Mouse (Mus musculus): ENCODE data around the gene Hypm. TPM values are rescaled to one million over a fixed set of nuclear protein-coding genes. Genes with fewer than 3 reads are reported as not detected.

The Hypm gene
- total RNA-seq (2021), result not detected
- long read RNA-seq, experiment 1, result 0 reads
- long read RNA-seq, experiment 2, result 0 reads

DNA sequence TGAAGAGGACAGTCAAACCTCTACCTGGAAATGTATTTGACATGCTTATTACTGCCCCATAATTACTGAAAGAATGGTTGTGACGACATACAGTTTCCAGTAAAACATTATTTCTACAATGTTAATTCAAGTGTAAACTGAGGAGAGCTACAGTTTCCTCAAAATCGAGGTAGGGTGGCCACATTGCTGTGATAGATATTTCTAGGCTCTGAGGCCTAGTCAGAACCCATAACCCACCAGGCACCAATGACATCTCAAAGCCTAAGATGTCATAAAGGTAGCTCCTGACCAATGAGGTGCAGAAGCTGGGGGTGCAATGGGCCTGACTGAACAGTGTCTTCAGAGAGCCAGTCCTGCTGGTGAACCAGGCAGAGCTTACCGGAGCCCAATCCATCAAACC lies at the start of gene Hypm:
TSS of gene Hypm (plus strand) at position 301 of the 400 bp plus-strand sequence.
- no peak for DNase-seq

DNA sequence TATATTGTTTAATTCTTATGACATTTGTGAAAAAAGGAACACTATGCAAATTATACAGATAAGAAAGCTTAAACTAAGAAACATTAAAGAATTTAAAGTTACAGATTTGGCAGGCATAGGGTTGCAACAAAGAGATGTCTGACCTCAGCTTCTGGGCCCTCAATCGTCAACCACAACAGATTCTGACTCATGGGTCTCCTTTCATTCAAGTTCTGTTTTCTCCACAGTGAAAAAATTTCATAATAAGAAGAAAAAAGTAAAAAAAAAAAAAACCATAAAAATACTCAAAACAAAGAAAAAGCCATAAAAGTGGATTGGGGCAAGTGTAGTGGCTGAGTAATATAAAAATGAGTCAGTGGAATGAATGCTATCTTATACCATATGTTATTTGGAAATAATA lies 36.6 kb upstream of the Hypm start:
- no peak for DNase-seq

DNA sequence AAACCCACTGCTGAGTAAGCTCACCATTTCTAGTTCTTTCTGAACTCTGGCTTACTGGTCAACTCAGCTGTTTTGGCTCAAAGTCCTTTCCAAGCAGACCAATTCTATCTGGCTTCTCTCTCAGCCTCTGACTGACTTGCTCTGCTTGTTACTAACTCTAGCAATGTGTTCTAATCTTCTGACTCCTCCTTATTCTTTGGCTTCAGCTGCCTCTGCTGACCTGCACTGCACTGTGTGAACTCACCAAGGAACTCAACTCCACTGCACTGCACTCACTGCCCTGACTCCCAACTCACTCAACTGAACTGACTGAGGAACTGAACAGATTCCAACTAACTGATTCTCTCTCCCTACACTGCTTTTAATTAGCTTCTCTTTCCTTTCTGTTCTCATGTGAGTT lies 34.3 kb upstream of the Hypm start:
- no peak for DNase-seq

DNA sequence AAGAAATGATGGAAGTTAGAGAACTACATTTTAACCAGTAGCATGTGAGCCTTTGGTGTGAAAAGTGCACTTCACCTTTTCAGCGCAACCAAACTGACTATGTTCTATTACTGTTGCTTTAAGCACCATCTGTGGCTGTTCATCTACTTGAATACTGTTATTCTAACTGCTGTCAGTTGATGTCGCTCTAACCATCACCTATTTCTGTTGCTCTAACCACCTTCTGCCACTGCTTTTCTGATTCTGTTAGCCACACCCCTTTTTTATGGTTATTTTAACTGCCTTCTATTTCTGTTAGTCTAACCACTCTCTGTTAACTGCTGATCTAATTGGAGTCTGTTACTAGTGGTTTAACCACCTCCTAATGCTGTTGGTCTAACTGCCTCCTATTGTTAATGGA lies 11.9 kb upstream of the Hypm start:
- DNase-seq, result no peak

DNA sequence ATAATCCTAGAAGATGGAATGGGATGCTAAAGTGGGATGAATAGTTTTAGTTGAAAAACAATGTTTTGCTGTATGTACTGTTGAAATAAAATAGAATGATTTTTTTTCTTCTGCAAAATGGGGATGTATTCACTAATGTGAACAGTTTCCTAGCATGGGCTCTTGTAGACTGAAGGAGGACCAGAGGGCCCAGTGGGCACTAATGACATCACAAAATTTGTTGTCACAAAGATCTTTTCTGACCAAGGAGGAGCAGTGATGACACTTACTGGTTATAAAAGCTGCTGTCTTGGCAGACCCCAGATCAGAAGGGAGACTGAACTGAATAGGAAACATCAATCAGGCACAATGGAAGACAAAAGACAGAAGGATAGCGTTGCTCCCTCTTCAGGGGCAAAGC lies 2.7 kb downstream of the Hypm start, which contains the start of gene H2al3:
TSS of gene H2al3 (plus strand) at position 301 of the 400 bp plus-strand sequence.
- no peak for DNase-seq

DNA sequence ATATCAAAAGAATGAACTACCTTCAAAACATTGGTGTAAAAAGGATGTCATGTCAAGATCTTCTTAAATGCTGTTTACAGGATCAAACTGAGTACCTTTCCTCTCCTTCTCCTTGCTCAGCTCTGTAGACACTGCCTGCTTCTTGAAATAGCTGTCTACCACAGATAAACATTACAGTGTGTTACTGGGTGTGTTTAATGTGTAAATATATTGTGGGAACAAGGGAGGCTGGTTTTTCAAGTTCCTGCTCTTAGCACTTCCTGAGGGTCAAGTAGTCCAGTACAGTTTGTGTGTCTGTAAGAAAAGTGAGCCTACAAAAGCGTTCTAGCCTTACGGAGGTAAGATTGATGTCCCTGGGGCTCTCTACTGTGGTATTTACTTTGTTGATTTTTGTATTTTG lies 15.1 kb downstream of the Hypm start:
- DNase-seq, result no peak

DNA sequence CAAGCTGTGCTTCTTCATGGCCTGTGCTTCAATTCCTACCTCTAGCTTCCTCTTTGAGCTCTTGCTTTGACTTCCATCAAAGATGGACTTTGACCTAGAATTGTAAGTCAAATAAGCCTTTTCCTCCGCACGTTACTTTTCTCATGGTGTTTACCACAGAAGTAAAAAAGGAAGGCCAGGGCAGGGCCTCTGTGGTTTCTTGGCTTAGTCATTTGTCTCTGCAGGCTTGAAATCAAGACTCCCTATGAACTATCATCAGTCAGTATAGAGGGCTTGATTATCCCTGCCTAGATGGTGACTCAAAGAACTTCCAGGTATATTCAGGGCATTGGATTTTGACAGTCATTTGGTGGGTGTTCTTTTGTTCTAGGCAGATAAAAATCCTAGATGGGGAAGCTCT lies 28.8 kb downstream of the Hypm start:
- DNase-seq, result no peak

DNA sequence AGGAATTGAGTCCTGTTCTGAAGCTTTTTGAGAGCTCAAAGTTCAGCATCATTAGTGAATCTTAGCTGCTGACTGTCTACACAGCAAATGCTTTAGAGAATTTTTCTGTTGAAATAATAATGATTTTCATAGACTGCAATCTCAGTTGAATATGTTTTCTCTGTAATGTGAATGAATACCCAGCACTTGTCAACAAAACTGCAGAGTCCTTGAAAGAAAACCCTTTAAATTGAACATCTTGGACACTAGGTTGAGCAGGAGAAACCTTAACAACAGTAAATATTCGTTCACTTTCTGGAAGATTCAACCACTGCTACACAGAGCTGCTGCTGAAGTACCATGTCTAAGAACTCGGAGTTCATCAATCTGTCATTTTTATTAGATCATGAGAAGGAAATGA lies 38.6 kb downstream of the Hypm start, which contains the start of gene Sytl5:
TSS of gene Sytl5 (plus strand) at position 301 of the 400 bp plus-strand sequence.
- DNase-seq, result no peak

Other genes with a start within 250 kb of the Hypm start
- gene Dynlt3, start 183.9 kb upstream of the Hypm start, total RNA-seq (2021), result 10 to 100 TPM; 42.2 to 69.1 TPM
- gene H2al3, start 2.8 kb downstream of the Hypm start, total RNA-seq (2021), result not detected
- under 1 TPM; 0.11 to 0.20 TPM for gene Sytl5, start 38.7 kb downstream of the Hypm start, total RNA-seq (2021)

Measured in gastrocnemius, postnatal 25 days (tissue).